Mouse (Mus musculus) embryo, embryonic 10 days (tissue): Measurements from ENCODE around the gene Mgea5.

ENCODE experiments used
- DNase-seq: peaks from one replicate; pipeline ENCODE4 v3.0.0-alpha.2; 2015; ENCODE audit warnings: low spot score

Gene Mgea5

DNA sequence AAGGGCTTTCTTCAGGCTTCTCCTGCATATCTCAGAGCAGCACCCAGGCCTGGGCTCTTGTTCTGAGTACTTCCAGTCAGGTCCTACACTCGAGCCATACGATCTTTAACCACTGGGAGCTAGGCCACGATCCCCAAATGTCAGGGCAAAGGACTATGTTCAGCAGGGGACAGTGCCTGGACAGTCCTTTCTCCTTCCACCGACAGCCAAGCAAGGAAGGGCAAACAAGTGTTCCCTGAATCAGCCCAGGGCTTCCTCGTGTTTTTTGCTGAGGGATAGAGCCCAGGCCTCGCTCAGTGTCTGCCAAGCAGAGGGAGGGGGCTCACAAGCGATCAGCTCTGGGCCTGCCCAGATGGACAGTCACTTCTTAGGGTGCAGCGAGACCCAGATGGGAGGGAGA lies 53.6 kb downstream of the Mgea5 start:
- DNase-seq = peak; percentile 3

DNA sequence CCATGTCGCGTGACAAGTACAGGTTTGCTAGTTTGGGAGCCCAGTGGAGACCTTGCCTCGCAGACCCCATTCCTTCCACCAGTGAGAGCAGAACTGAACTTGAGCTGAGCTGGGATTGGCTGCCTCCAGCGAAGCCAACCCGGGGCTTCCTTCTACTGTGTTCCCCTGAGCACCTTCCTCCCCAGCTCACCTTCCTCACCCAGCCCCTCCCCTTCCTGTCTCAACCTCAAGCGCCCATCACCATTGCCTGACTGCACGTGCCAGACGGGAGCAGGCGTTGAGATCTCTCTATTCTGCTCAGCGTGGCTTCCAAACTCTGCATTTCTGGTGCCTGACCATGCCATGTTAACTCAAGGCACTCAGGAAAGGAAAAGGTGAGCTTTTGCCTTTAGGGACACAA lies 56.4 kb downstream of the Mgea5 start:
- DNase-seq = peak; percentile 2

GRCm38 (mm10) chr19:45725677-45726277 lies 57.9 kb downstream of the Mgea5 start:
- DNase-seq = peak; percentile 38

DNA sequence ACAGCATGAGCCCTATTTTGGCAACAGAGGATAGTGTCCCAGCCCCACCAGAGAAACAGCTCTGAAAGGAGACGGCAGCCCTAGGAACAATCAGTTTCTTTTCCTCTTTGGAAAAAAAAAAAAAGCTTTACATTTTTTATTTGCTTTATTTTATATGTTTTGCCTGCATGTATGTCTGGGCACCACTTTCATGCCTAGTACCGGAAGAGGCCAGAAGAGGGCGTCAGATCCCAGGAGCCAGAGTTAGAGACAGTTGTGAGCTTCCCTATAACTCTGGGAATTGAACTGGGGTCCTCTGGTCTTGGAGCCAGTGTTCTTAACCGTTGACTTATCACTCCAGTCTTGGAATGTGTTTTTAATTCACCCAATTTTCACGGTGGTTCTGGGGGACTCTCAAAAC lies 61.4 kb downstream of the Mgea5 start:
- DNase-seq = peak; percentile 4

- no peak for DNase-seq
Measured at GRCm38 (mm10) chr19:45718286-45718685, 65.4 kb downstream of the Mgea5 start.

GRCm38 (mm10) chr19:45717493-45718220 lies 66.0 kb downstream of the Mgea5 start:
- peak; percentile 80 for DNase-seq

GRCm38 (mm10) chr19:45708704-45709103 lies 74.9 kb downstream of the Mgea5 start:
- DNase-seq = no peak
